Mouse (Mus musculus): ENCODE results near the gene Rapgef4. TPM values are rescaled to one million over a fixed set of nuclear protein-coding genes. Genes with fewer than 3 reads are reported as not detected.

Rapgef4 gene
- polyA plus RNA-seq, 1 experiment from 2014 or later = 3.6 TPM

DNA sequence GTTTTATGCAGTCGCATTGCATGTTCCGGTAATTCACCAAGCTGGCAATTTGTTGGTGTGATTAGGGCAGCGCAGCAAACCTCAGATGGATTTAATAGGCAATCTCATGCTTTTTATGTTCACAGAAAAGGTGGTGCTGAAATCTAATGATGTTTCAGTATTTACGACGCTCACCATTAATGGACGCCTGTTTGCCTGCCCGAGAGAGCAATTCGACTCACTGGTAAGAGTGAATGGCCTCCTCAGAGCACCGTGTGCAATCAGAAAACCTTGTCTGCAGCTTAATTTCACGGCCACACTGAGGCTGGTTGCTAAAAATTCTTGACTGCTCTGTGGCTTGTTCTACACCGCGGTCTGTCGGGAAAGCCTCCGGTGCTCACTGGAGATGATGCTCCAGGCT lies 247.8 kb downstream of the Rapgef4 start:
- no peak overlapping the region for H3K4me2 ChIP-seq (replicated peaks; ENCODE audit: low read depth)
- no peaks in the 10 kb centered on the region for H3K27me3 ChIP-seq (ENCODE audit: control insufficient read depth, insufficient read depth, low read length)
- no peak for TF ChIP-seq EP300 (optimal IDR thresholded peaks at IDR 0.05)
- TF ChIP-seq CTCF (IDR thresholded peaks at IDR 0.05; ENCODE audit: low read depth) = no peak
- H3K36me3 ChIP-seq (ENCODE audit: control insufficient read depth, insufficient read depth, low read length) = no peaks in the 10 kb centered on the region
- H3K9me3 ChIP-seq (ENCODE audit: control insufficient read depth, low read length) = no peaks in the 10 kb centered on the region
- DNase-seq (ENCODE audit: low spot score) = no peak
- no peak overlapping the region for H3K4me3 ChIP-seq (ENCODE audit: low read depth, low read length)
- no peak overlapping the region for H3K27ac ChIP-seq (replicated peaks)
- no peak overlapping the region for H3K9ac ChIP-seq (ENCODE audit: low read length)
- H3K4me1 ChIP-seq (replicated peaks; ENCODE audit: control insufficient read depth, insufficient read depth) = no peaks in the 10 kb centered on the region
- no peak for ATAC-seq (ENCODE audit: low FRiP score, low TSS enrichment)
- 82% methylated on average over 14 of the region's 14 CpGs for WGBS

DNA sequence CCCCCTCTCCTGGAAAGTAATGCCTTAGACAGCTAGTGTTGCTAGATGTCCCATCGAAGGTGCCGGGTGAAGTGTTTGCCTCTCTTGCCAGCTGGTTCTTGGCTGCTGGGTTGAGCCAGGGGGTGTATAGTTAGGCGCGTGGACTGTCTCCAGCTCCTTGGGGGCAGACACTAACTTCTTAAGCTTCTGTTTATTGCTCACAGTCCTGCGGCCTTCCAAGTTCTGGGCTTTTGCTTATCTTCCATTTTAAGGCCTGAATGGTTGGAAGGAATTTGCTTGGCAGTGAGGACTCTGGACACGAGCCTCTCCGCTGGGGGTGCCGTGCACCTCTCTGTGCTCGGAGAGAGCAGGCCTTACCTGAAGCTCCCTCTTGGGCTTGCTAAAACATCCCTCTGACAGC lies 249.5 kb downstream of the Rapgef4 start:
- ATAC-seq (ENCODE audit: low FRiP score, low TSS enrichment) = no peak
- TF ChIP-seq EP300 (optimal IDR thresholded peaks at IDR 0.05) = no peak
- no peak for TF ChIP-seq CTCF (IDR thresholded peaks at IDR 0.05; ENCODE audit: low read depth)
- no peak for DNase-seq (ENCODE audit: low spot score)
- 0 out of 2 replicates have a peak overlapping the region, but pooled peaks have one; percentile 6 for H3K27ac ChIP-seq (replicated peaks)
- no peaks in the 10 kb centered on the region for H3K36me3 ChIP-seq (ENCODE audit: control insufficient read depth, insufficient read depth, low read length)
- H3K4me3 ChIP-seq (ENCODE audit: low read depth, low read length) = no peak overlapping the region
- H3K4me2 ChIP-seq (replicated peaks; ENCODE audit: low read depth) = no peak overlapping the region
- H3K27me3 ChIP-seq (ENCODE audit: control insufficient read depth, insufficient read depth, low read length) = no peaks in the 10 kb centered on the region
- WGBS = 59% methylated on average over 9 of the region's 9 CpGs
- H3K4me1 ChIP-seq (replicated peaks; ENCODE audit: control insufficient read depth, insufficient read depth) = no peaks in the 10 kb centered on the region
- H3K9ac ChIP-seq (ENCODE audit: low read length) = no peak overlapping the region
- no peaks in the 10 kb centered on the region for H3K9me3 ChIP-seq (ENCODE audit: control insufficient read depth, low read length)

DNA sequence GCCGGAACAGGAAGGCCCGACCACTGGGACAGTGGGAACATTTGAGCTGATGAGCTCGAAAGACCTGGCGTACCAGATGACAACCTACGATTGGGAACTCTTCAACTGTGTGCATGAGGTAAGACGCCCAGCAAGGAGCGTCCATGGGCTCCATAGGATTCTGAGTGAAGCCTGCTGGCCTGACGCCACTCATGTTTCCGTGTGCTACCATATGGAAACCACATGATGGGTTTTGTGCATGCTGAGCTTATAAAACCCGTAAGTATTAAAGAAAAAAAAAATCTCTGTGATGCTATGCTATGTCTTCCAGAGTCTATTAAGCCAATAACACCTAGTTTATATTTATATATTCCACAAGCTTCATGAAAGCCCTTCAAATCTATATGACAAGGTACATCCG lies 253.0 kb downstream of the Rapgef4 start:
- 90% methylated on average over 11 of the region's 11 CpGs for WGBS

DNA sequence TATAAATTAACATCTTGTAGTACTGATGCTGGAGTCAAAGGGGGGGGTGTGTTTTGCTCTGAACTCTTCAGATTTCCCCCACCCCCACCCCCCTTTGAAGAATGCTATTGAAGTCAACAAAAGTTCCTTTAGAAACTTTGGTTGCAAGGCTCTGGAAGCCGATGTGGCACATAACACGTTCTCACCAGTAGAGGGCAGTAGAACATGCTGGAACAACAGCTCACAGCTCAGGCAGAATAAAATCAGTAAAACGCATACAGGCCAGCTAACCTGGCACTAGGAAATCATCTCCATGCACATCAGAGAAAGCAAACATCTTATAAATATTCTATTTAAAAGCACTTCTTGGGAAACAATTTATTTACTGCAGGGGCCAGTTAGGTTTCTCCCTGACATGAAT lies 253.9 kb downstream of the Rapgef4 start:
- H3K4me1 ChIP-seq (replicated peaks; ENCODE audit: control insufficient read depth, insufficient read depth) = no peaks in the 10 kb centered on the region

More for the DNA sequence above, 253.0 kb downstream of the Rapgef4 start:
- Histone ChIP-seq H3K27ac (replicated peaks) (no peak overlapping the region), H3K9ac (ENCODE audit: low read length) (no peak overlapping the region), H3K9me3 (ENCODE audit: control insufficient read depth, low read length) (no peaks in the 10 kb centered on the region), H3K4me3 (ENCODE audit: low read depth, low read length) (no peak overlapping the region), H3K4me2 (replicated peaks; ENCODE audit: low read depth) (no peak overlapping the region), H3K36me3 (ENCODE audit: control insufficient read depth, insufficient read depth, low read length) (no peaks in the 10 kb centered on the region), H3K4me1 (replicated peaks; ENCODE audit: control insufficient read depth, insufficient read depth) (no peaks in the 10 kb centered on the region), H3K27me3 (ENCODE audit: control insufficient read depth, insufficient read depth, low read length) (no peaks in the 10 kb centered on the region)
- ATAC-seq (ENCODE audit: low FRiP score, low TSS enrichment) (no peak), DNase-seq (ENCODE audit: low spot score) (no peak)
- TF ChIP-seq EP300 (optimal IDR thresholded peaks at IDR 0.05) (no peak), CTCF (IDR thresholded peaks at IDR 0.05; ENCODE audit: low read depth) (no peak)

DNA sequence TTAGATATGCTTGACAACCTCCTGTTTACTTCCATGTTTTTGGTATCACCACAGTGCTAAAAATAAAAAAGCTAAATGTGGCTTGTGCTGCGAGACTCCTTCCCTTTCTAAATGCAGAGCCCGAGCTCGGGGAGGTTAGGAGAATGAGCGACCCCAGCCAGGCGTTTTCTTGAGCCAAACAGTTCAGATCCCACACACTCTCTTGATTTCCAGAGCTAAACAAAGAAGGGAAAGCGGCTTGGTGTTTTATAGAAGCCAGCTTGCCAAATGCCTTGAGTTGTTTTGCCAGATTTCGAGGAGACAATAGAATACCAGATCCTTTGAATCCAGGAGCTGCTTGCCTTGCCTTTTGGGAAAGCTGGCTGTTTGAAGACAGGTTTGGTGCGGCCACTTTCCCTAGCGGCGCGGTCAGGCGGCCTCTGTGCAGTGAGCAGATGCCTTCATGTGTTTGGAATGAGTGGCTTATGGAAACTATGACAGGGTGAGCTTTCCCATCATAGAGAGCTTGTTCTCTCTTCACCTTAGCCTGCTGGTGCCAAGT lies 254.4 kb downstream of the Rapgef4 start:
- no peak for DNase-seq (ENCODE audit: low spot score)
- Histone ChIP-seq H3K4me2 (replicated peaks; ENCODE audit: low read depth) (no peak overlapping the region), H3K4me3 (ENCODE audit: low read depth, low read length) (no peak overlapping the region), H3K36me3 (ENCODE audit: control insufficient read depth, insufficient read depth, low read length) (no peaks in the 10 kb centered on the region), H3K9me3 (ENCODE audit: control insufficient read depth, low read length) (no peaks in the 10 kb centered on the region), H3K9ac (ENCODE audit: low read length) (no peak overlapping the region; the same call in 1 of the 2 replicates), H3K4me1 (replicated peaks; ENCODE audit: control insufficient read depth, insufficient read depth) (no peaks in the 10 kb centered on the region), H3K27ac (replicated peaks) (peak overlapping the region; percentile 85), H3K27me3 (ENCODE audit: control insufficient read depth, insufficient read depth, low read length) (no peaks in the 10 kb centered on the region)
- TF ChIP-seq EP300 (optimal IDR thresholded peaks at IDR 0.05) (no peak), CTCF (IDR thresholded peaks at IDR 0.05; ENCODE audit: low read depth) (no peak)
- 39% methylated on average over 12 of the region's 12 CpGs for WGBS
- peak; percentile 53; the same call in 1 of the 2 replicates for ATAC-seq (ENCODE audit: low FRiP score, low TSS enrichment)

More for the DNA sequence above, 253.9 kb downstream of the Rapgef4 start:
- peak overlapping the region; percentile 85 for H3K27ac ChIP-seq (replicated peaks)
- no peak for TF ChIP-seq EP300 (optimal IDR thresholded peaks at IDR 0.05)
- peak; percentile 95 for TF ChIP-seq CTCF (IDR thresholded peaks at IDR 0.05; ENCODE audit: low read depth)
- H3K4me2 ChIP-seq (replicated peaks; ENCODE audit: low read depth) = no peak overlapping the region
- no peaks in the 10 kb centered on the region for H3K27me3 ChIP-seq (ENCODE audit: control insufficient read depth, insufficient read depth, low read length)
- no peaks in the 10 kb centered on the region for H3K9me3 ChIP-seq (ENCODE audit: control insufficient read depth, low read length)
- H3K36me3 ChIP-seq (ENCODE audit: control insufficient read depth, insufficient read depth, low read length) = no peaks in the 10 kb centered on the region
- 0% methylated on average over 3 of the region's 3 CpGs for WGBS
- no peak overlapping the region for H3K9ac ChIP-seq (ENCODE audit: low read length)
- H3K4me3 ChIP-seq (ENCODE audit: low read depth, low read length) = no peak overlapping the region
- ATAC-seq (ENCODE audit: low FRiP score, low TSS enrichment) (peak; percentile 47; the same call in 1 of the 2 replicates), DNase-seq (ENCODE audit: low spot score) (peak; percentile 68)

DNA sequence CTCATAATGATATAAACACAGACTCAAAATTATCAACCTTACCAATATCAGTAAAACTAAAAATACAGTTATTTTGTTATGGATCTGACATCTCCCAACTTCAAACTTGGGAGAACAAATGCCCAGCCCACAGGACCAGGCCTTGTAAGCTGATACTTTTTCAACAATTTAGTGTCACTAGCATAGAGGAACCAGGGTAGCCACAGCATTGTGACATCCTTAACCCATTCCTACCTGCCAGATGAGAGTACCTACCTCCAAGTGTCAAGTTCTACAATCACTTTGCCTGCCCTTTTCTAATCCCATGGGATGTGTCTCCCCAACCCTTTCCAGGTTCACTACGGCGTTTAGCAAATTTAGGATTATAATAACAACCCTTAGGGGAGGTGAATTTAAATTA lies 257.4 kb downstream of the Rapgef4 start:
- no peak overlapping the region for H3K4me2 ChIP-seq (replicated peaks; ENCODE audit: low read depth)
- 82% methylated on average over 2 of the region's 2 CpGs for WGBS

More for the DNA sequence above, 257.4 kb downstream of the Rapgef4 start:
- Histone ChIP-seq H3K9me3 (ENCODE audit: control insufficient read depth, low read length) (no peaks in the 10 kb centered on the region), H3K4me1 (replicated peaks; ENCODE audit: control insufficient read depth, insufficient read depth) (no peaks in the 10 kb centered on the region), H3K36me3 (ENCODE audit: control insufficient read depth, insufficient read depth, low read length) (no peaks in the 10 kb centered on the region; the same call in 1 of the 2 replicates), H3K9ac (ENCODE audit: low read length) (no peak overlapping the region), H3K4me3 (ENCODE audit: low read depth, low read length) (no peak overlapping the region), H3K27ac (replicated peaks) (no peak overlapping the region), H3K27me3 (ENCODE audit: control insufficient read depth, insufficient read depth, low read length) (no peaks in the 10 kb centered on the region)
- ATAC-seq (ENCODE audit: low FRiP score, low TSS enrichment) (no peak), DNase-seq (ENCODE audit: low spot score) (no peak)
- TF ChIP-seq EP300 (optimal IDR thresholded peaks at IDR 0.05) (no peak), CTCF (IDR thresholded peaks at IDR 0.05; ENCODE audit: low read depth) (no peak)

Measured in stomach, postnatal 0 days (tissue).